Mouse (Mus musculus): ENCODE results near the gene Kcna4. TPM values are rescaled to one million over a fixed set of nuclear protein-coding genes. Genes with fewer than 3 reads are reported as not detected.

Gene Kcna4
- polyA plus RNA-seq (2012; rRNA removed; ENCODE audit: low replicate concordance), result not detected in 2 replicates

GRCm38 (mm10) chr2:107289990-107290696, at the start of gene Kcna4:
TSS of gene Kcna4 (plus strand) at chr2:107290639.

Other genes with a start within 250 kb of the Kcna4 start
- not detected in 2 replicates for gene Fshb, start 231.0 kb upstream of the Kcna4 start, polyA plus RNA-seq (2012; rRNA removed; ENCODE audit: low replicate concordance)